Mouse (Mus musculus): ENCODE results near the gene Trpm3.

Gene Trpm3

DNA sequence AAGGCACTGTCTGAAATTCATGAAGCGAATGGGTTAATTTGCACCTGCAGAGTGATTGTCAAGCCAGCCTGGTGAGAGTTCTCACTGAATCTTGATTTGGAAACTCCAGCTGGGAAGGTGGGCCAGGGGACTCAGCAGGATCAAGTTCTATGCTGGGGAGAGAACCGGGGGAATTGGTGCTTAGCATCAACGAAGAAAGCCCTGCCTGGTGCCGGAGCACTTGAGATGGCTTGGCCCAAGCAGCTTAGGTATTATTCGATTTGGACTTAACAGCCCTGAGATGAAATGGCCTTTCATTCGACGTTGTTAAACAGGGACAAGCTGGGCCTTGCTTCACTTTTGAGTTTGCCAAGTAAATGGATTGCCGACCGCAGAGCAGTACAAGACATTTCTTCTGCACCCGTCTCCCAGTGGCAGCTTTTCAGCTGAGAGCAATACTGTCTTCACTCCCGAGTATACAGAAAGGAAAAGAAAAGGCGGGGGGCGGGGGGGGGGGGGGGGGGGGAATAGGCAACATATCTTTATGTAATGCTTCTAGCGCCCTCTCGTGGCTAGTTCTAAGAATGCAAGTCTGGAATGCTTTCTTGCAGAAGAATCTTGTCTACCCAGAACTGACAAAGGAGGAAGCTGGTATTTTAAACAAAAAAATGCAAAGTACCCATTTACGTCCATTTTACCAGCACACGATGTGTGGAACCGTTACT lies 165.3 kb downstream of the Trpm3 start:
- peak; percentile 39 to 92 for DNase-seq (ENCODE audit: low spot score in 2 of 2)

DNA sequence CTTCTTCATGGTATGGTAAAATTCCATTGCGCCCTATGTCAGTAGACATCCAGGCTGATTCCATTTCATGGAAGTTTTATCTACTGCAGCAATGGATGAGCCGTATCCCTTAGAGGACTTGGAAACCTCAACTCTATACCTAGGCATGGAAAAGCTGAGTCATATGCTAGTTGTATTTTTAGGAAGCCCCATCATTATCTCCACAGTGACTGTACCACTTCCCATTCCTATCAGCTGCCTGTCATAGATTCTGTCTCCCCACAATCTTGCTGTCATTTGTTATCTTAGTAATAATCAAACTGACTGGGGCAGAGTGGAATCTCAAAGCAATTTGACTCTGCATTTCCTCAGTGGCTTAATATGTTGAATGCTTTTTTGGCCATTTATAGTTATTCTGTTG lies 169.2 kb downstream of the Trpm3 start:
- DNase-seq (ENCODE audit: low spot score in 2 of 2), result no peak

DNA sequence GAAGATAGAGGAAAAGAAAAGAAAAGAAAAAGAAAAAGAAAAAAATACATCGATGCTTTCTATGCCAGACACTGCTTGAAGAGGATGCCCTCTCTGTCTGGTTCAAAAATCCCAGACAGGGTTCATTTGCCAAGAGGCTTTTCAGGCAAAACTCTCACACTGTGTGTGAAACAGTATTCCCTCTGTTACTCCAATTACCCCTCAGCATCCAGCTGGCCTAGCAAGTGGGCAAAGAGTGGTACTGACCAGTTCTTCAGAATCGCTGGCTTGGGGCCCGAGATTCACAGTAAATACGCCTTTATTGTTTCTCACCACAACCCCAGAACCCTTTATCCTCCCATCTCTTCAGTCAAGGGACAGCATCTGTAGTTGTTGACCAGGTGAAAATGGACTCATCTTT lies 178.5 kb downstream of the Trpm3 start:
- no peak for DNase-seq (ENCODE audit: low spot score in 2 of 2)

DNA sequence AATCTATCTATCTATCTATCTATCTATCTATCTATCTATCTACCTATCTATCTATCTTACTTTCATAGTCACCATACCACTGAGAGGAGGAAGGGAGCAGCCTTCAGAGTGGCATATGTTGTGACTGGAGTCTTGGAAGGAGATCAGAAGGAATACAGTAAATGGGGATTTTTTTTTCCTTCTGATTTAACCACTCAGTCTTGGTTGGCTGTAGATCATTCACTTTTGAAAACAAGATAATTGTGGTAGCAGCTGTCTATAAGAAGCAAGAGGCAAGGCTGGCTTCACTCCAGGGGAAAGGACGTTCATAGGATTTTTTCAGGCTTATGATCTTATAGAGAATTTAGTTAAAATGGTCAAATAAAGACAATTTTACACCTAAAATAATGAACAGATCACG lies 188.0 kb downstream of the Trpm3 start:
- no peak for DNase-seq (ENCODE audit: low spot score in 2 of 2)

DNA sequence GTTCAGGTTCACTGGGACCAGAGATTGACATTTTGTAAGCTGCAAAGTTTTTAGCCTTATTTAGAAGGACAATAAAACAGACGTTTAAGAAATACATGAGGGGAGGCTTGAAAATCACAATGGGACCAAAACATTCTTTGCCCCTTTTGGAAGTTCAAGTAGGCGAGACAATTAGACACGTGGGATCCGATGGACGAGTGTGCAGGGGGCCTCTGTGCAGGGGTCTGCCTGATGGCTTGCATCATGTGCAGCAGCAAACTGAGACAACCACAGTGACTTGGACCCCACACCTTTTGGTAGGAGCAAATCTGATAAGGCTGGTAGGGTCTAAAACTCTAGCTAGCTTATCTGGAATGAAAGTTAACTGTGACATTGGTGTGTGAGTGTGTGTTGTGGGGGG lies 188.4 kb downstream of the Trpm3 start:
- DNase-seq (ENCODE audit: low spot score in 2 of 2), result no peak

DNA sequence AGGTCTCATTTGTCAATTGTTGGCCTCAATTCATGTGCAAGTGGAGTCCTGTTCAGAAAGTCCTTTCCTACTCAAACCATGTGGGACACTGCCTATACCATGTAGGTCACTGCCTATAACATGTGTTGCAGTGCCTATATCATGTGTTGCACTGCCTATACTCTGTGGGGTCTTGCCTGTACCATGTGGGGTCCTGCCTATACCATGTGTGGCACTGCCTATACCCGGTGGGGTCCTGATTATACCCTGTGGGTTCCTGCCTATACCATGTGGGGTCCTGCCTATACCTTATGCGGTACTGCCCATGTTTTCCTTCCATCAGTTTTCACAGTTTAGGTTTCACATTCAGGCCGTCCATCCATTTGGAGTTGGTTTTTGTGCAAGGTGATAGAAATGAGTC lies 197.4 kb downstream of the Trpm3 start:
- DNase-seq (ENCODE audit: low spot score in 2 of 2), result no peak

DNA sequence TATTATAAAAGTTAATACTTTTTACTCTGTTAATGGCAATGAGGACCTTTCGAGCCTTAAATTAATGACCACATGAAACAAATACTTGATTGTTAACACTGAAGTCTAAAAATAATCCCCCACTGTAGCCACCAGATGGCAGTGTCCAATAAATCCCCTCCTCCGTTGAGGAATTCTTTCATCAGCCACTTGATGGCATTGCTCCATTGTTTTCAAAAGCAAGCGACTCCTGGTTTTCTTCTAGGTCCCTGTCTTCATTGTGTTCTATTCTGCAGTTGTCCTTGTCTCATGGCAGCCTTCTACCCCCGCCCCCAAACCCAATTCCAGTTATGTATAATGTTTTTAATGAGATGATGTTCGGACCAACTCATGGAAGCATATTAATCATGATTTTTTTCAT lies 198.6 kb downstream of the Trpm3 start:
- peak in 1 of 2 experiments; percentile 55 for DNase-seq (ENCODE audit: low spot score in 2 of 2)

DNA sequence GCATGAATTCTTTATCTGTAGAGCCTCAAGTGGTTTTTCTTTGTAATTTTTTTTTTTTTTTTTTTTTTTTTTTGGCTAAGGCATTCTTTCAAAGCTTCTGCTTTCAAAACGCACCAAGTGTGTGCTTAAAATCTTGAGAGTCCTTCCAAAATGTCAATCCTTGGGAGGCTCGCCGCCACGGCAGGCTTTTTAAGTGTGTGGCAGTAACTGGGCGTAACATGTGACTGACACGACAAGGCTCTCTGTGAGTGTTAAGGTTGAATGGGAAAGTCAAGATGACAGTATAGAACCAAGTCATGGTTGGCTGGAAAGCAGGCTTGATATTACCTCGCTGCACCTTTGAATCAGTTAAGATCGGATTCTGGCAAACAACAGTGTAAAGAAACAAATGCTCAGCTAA lies 200.1 kb downstream of the Trpm3 start:
- DNase-seq (ENCODE audit: low spot score in 2 of 2), result no peak

DNA sequence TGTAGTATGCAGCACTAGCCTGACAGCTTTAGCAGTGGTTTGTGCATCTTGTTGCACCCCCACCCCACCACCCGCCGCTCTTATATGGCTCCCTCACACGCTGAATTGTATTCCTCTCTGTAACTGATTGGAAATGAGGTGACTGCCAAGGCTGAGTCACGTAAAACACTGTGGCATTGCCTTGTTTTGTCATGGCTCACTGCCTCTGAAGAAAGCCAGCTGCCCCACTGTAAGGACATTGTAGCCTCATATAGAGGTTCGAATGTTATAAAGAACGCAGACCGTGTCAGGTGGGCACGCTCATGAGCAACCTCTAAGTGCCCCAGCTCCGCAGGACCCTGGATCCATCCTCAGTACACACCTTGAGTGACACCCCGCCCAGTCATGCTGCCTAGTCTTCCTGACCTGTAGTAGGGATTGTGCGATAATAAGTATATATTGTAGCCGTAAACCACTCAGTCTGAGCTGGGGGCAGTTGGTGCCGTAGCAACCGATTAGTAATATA lies 215.2 kb downstream of the Trpm3 start:
- DNase-seq (ENCODE audit: low spot score in 2 of 2), result peak in 1 of 2 experiments; percentile 7

DNA sequence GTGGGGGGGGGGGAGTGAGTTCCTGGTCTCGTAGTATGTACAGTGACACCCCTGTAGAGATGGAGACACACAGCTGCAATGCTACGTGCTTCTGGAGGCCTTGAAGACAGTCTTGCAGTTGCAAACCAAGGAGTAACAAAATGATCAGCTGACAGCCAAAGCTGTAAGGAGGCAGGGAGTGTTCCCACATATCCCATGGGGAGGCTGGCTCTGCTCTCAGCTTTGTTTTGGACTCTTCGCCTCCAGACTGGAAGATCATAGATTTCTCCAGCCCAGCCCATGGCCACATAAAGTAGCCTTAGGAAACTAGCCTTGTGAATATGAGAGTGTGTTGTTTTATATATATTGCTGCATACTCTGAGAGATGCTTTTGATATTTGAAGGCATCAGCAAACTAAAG lies 248.0 kb downstream of the Trpm3 start:
- DNase-seq (ENCODE audit: low spot score in 2 of 2), result no peak

DNA sequence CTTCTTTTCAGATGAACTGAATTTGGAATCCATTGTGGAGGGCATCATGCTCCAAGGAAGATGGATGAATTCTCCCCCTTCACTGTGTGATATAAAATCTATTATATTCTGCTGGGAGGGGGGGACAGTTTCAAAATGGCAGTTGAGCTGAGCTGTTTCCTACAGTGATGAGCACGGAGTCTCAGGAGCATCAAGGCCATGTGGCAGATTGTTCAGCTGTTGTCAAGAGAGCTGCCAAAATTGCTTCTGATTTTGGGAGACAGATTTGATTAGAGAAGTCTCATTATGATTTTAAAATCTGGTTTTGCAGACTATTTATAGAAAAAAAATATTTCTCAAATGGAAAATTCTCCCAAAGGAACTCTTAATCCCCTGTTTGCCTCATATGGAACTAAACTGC lies 255.9 kb downstream of the Trpm3 start:
- DNase-seq (ENCODE audit: low spot score in 2 of 2), result no peak

DNA sequence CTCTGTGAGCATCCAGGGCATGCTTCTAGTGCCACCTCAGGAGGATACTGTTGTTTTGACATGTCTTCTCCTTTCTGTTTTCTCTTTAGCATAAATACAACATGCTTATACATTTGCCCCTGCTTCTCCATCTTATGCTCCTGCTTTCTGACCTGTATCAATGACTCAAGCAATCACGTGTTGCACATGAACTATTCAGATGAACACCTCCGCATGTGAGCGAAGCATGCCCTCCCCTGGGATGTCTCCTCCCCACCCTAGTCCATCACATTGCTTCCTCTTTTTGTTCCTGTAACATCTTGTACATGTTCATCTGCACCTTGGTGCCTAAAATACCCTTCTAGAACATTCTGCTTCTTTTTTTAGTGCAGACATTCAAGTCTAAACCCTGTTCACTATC lies 265.2 kb downstream of the Trpm3 start:
- peak in 1 of 2 experiments; percentile 3 for DNase-seq (ENCODE audit: low spot score in 2 of 2)

DNA sequence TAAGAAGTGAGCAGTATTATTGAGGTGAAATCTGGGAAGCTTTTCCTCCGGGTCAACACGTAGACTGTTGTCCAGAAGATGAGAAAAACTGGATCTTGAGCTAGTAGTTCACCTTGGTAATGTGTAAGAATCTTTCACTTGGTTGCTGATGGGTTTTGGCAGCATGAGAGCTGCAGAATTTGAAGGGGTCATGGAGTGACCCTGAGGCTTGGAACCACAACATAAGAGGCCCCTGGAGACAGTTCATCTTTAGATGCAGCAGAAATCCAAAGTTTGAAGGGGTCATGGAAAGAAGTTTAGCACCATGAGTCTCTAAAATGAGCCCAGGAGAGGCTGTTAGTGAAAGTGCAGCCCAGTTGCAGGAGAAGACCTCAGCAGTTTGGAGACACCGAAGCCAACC lies 279.4 kb downstream of the Trpm3 start:
- DNase-seq (ENCODE audit: low spot score in 2 of 2), result no peak

DNA sequence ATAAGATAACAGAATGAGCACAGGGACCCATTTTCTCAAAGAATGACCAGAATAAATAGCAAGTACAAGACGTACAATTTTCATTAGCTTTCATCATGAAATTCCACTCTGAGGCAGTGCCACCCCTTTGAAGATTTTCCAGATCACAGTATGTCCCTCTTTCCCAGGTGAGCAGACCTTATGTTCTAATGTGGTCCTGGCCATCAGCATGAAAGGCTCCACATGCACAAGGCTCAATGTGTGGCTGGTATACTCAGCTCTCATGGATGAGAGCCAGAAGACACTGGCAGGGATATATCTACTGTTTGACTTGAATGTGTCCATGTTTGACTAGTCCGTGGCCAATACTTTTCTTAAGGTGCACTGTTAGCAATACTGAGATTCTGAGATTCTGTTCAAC lies 298.4 kb downstream of the Trpm3 start:
- DNase-seq (ENCODE audit: low spot score in 2 of 2), result no peak

DNA sequence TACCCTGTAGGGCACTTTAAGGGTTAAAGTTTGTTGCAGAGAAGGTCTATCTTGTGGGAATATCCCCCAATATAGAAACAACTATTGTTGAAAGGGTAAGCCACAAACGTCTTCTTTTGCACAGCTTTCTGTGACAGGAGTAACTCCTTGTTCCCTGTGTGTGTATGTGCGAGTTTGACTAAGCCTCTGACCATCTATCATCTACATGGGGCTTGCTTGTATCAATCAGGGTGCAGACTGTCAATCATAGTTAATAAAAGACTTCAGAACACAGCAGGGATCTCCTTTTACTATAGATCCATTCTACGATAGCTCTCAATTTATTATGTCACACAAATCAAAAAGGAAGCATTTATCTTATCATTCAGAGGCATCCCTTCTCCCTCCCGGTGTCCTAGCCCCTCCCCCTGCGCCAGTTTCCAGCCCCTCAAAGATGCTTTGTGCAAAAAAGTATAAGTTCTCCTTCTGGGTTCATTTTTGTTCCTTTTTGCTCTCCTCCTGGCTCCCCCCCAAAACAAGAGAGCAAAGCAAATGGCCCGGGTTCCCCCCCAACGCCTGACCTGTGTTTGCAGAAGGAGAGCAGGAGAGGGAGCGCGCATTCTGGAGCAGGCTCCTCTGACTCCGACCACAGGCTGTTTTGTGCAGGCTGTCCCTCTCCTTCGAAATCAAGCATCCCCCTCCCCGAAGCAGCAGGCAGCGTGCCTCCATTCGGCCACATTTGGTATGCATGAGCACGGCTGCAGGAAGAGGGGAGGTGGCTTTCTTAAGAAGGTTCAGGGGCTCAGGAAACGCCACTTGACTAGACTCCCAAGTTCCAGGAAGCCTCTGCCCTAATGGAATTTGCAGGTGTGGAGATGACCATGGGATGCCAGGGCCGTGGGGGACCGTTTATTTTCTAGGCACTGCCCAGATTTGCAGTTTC lies 308.8 kb downstream of the Trpm3 start:
- no peak for DNase-seq (ENCODE audit: low spot score in 2 of 2)

DNA sequence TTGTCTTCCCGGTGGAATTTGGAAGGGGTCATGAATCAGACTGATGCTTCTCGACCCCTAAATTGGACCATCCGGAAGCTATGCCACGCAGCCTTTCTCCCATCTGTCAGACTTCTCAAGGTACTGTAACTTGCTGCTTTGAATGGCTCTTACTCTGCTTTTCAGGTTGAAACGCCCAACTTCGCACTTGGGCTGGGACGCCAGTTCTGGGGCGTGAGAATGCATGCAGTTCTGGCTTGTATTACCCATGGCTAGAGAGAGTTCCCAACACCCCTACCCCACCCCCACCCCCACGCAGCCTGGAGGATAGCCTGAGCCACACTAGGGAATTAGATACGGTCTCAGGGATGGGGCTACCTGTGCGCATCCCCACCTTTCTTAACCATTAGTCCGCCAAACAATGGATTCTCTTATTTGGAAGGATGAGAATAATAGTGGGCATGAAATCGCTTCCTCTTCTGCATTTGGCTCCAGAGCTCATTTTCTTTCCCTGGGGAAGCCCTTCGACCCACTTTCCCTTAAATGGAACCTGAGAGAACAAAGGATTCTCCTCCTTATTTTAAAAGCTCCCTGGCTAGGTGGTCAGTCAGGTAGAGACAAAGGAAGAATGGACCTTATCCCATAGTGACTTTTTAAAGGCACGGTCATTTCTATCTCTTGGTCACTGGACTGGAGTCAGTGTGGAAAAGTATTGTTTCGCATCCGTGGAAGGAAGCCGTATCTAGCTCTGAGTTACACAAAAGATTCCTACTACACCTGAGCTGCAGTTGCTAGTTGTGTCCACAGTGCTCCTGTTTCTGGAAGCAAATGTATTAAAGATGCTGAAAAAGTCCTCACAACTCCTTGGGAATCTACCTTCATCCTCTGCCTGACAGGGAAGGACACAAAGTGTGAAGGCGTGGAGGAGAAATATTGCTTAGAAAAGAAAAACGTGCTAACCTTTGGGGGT lies 309.8 kb downstream of the Trpm3 start:
- no peak for DNase-seq (ENCODE audit: low spot score in 2 of 2)

DNA sequence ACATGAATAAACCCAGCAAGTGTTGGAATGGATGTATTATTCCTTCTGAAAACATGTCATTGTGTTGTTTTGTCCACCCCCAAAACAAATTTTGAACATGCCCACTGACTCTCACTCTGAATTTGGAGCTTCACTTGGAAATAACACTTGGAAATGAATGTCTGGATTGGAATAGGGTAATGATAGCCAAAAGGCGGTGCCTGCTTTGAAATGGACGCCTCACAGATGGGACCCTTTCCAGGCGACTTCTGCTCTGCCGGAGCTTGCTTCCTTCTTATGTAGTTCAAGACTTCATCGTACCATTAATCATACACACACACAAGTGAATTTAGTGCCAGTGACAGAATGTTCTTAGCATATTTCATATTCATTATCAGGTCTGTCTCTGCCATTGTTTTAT lies 312.4 kb downstream of the Trpm3 start:
- DNase-seq (ENCODE audit: low spot score in 2 of 2), result no peak

DNA sequence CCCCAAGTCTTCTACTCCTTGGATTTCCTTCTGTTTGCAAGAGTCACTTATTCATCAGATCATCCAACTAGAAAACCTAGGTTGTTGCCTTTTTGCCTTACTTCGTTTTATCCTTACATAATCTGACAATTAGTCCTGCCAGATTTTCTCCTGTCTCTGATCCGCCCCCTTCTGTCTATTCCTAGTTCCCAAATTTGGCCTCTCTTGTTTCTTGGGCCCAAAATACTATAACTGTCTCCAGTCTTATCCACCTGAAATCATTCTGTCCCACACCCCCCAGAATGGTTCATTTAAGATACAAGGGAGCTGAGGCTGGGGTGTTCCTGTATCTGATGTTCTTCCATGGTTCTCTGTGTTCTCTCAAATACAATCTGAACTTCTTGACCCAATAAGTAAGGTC lies 318.1 kb downstream of the Trpm3 start:
- DNase-seq (ENCODE audit: low spot score in 2 of 2), result no peak

DNA sequence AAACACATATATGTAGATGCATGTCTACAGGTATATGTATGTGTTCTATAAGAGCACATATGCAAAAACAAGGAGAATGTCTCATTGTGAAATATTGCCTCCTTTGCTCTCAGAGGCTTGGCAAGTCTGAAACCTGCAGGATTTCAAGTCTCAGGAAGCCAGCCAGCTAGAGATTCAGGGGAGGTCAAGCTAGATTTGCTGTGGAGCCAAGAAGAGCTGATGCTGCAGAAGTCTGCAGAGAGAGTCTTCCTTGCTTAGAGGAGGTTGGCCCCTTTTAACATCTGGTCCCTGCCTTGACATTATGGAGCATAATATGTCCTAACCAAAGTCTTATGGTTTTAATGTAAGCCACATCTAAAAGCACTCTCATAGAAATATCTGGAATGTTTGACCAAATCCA lies 323.2 kb downstream of the Trpm3 start:
- DNase-seq (ENCODE audit: low spot score in 2 of 2), result no peak

DNA sequence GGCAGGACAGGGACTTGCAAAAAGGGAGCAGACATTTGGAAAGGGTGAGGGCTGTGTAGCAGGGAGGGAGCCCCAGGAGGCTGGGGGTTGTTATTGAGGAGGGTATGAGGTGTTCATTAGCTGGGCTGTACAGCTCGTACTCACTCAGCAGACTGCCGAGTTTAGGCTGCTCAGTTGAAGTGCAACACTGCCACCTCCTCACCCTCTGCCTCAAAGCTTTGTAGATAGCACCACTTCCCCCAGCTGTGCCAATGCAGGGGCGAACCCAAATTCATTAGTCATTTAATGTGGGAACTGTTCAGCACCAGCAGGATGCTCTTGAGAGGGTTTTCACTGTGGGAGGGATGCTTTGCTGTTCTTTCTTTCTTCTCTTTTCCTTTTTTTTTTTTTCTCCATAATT lies 324.7 kb downstream of the Trpm3 start:
- peak; percentile 69 to 85 for DNase-seq (ENCODE audit: low spot score in 2 of 2)

DNA sequence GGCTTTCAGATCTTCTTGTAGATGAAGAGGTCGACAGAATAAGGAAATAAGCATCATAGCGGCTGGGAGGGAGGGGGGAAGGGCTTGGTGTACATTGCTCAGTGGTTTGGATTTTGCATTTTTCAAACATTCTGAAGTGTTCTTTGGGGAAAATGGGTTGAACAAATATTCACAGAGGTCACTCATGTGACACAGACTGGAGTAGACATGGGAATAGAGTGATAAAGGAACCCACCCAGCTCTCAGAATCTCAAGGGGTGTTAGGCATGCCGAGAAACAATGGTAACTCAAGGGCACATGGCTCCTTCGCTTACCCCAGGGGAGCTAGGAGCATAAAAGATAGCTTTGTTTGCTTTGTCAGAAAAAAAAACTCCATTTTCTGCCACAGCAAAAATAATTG lies 330.8 kb downstream of the Trpm3 start:
- DNase-seq (ENCODE audit: low spot score in 2 of 2), result no peak
